Mouse (Mus musculus) kidney, adult 2 months (tissue): ENCODE measurements around the gene Atrip. TPM values are rescaled to one million over a fixed set of nuclear protein-coding genes. Genes with fewer than 3 reads are reported as not detected.

Source experiments
- DNase-seq: peaks from one replicate; pipeline ENCODE4 v3.0.0; 2021
- H3K27ac ChIP-seq: fragments of 200-500 bp; 2 replicates; pipeline ENCODE4 v1.5.1; 2012; ENCODE audit warnings: low read depth, low read length, control low read depth, inconsistent platforms; ENCODE audit not compliant: insufficient read depth
- H3K27me3 ChIP-seq: fragments of 200-500 bp; replicated peaks from 2 replicates; pipeline ENCODE4 v1.6.1; 2012; ENCODE audit warnings: mild to moderate bottlenecking, moderate library complexity, low read length, inconsistent platforms; ENCODE audit not compliant: control insufficient read depth, insufficient read depth
- H3K36me3 ChIP-seq: fragments of 200-500 bp; 2 replicates; pipeline ENCODE4 v1.6.1; 2012; ENCODE audit warnings: mild to moderate bottlenecking, moderate library complexity, low read length, inconsistent platforms; ENCODE audit not compliant: control insufficient read depth, insufficient read depth
- H3K4me1 ChIP-seq: fragments of 200-500 bp; 2 replicates; pipeline ENCODE4 v1.6.1; 2011; ENCODE audit warnings: low read length; ENCODE audit not compliant: control insufficient read depth, insufficient read depth
- H3K4me3 ChIP-seq: fragments of 200-500 bp; 2 replicates; pipeline ENCODE4 v1.5.1; 2011; ENCODE audit warnings: mild to moderate bottlenecking, low read depth, low read length, control low read depth; ENCODE audit not compliant: insufficient read depth
- CTCF ChIP-seq: fragments of 200-500 bp; conservative IDR thresholded peaks from 2 replicates; pipeline ENCODE4 v1.5.1; 2011; ENCODE audit warnings: low read depth, mild to moderate bottlenecking, control low read depth, low read length, moderate library complexity, mixed read lengths; ENCODE audit not compliant: insufficient read depth, insufficient read length
- POLR2A ChIP-seq: fragments of 200-500 bp; IDR thresholded peaks from one replicate; pipeline ENCODE4 v1.6.1; 2011; ENCODE audit warnings: low read depth, low read length, control low read depth
- WGBS: fragments of 180-500 bp; shearing (Covaris S2); methylation state at CpG from one replicate; pipeline ENCODE4 v1.1.7; 2018; 5-methylcytosine and 5-hydroxymethylcytosine counted together
- polyA plus RNA-seq: library from polyadenylated mRNA; depleted of rRNA; stranded (reverse); fragments of >200 nt; gene quantifications from 2 replicates; pipeline ENCODE4 v1.2.3, GENCODE M21; 2012

The Atrip gene
- polyA plus RNA-seq, 1 experiment: 20.2 TPM

- no peak overlapping the region for H3K4me3 ChIP-seq
- H3K4me1 ChIP-seq: no peaks in the 10 kb centered on the region
Measured at GRCm38 (mm10) chr9:109028421-109028820, 45.5 kb downstream of the Atrip start.

DNA sequence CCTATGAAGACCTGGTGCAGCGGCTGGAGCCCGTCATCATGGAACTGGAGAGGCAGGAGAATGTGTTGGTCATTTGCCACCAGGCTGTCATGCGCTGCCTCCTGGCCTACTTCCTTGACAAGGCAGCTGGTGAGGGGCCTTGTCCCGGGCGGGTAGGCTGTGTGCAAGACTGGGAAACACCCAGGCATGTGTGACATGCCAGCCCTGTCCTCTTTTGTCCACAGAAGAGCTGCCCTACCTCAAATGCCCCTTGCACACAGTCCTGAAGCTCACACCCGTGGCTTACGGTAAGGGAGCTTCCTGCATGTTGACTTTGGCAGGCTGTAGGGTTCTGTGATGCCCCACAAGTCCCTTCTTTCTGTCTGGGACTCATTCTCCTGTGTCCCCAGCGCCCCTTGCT, 46.4 kb downstream of the Atrip start:
- H3K36me3 ChIP-seq: no peaks in the 10 kb centered on the region
- H3K27ac ChIP-seq: no peak overlapping the region
- H3K4me1 ChIP-seq: no peaks in the 10 kb centered on the region
- no peak overlapping the region for H3K4me3 ChIP-seq
- TF ChIP-seq POLR2A: no peak
- no peak for TF ChIP-seq CTCF
- no peak for DNase-seq
- H3K27me3 ChIP-seq: no peaks in the 10 kb centered on the region
- 66% methylated on average over 8 of the region's 8 CpGs for WGBS

More at GRCm38 (mm10) chr9:109028421-109028820, 45.5 kb downstream of the Atrip start:
- H3K27me3 ChIP-seq: no peaks in the 10 kb centered on the region
- no peak overlapping the region for H3K27ac ChIP-seq
- TF ChIP-seq CTCF (no peak), POLR2A (no peak)
- no peak for DNase-seq
- no peaks in the 10 kb centered on the region for H3K36me3 ChIP-seq
- 71% methylated on average over 3 of the region's 3 CpGs for WGBS

DNA sequence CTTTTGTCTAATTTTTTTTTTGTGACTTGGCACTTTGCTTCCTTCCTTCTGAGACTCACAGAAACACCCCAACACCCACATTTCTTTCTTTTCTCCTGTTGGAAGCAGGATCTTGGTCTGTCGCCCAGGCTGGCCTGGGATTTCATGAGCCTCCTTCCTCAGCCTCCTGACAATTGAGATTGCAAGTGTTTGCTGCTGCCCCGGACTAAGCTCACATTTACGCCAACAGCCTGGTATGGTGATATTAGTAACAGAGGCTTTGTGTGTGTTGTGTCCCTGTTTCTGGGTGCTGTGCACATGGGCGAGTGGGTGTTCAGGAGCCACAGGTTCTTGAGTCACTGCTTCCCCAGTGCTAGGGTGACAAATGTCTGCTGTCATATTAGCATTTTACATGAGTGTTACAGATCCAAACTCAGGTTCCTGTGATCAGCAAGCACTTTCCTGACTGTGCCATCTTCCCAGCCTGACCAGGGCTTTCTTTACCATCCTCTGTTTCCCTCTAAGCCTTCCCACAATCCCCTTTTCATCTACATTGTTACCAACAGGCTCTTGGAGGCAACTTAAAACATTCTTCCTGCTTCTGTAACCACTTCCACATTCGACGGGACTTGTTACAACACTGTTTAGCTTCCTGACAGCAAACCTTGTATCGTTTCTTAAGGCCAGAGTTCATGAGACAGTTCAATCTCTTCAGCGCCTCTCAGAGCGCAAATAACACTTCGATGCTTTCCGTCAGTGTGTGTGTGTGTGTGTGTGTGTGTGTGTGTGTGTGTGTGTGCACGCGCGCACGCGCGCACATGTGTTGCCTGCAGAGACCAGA, 50.8 kb downstream of the Atrip start:
- no peak for DNase-seq
- no peaks in the 10 kb centered on the region for H3K27me3 ChIP-seq

GRCm38 (mm10) chr9:109021428-109021827, 52.5 kb downstream of the Atrip start:
- no peaks in the 10 kb centered on the region for H3K4me1 ChIP-seq
- 83% methylated on average over 4 of the region's 4 CpGs for WGBS
- H3K4me3 ChIP-seq: no peak overlapping the region
- no peaks in the 10 kb centered on the region for H3K36me3 ChIP-seq
- H3K27me3 ChIP-seq: no peaks in the 10 kb centered on the region
- TF ChIP-seq POLR2A (no peak), CTCF (no peak)
- H3K27ac ChIP-seq: no peak overlapping the region
- DNase-seq: no peak

More for the DNA sequence above, 50.8 kb downstream of the Atrip start:
- H3K36me3 ChIP-seq: no peaks in the 10 kb centered on the region
- TF ChIP-seq POLR2A (no peak), CTCF (no peak)
- no peaks in the 10 kb centered on the region for H3K4me1 ChIP-seq
- WGBS: 84% methylated on average over 17 of the region's 17 CpGs
- no peak overlapping the region for H3K4me3 ChIP-seq
- no peak overlapping the region for H3K27ac ChIP-seq

GRCm38 (mm10) chr9:109016973-109017604, 56.8 kb downstream of the Atrip start:
- Histone ChIP-seq H3K4me1 (no peaks in the 10 kb centered on the region), H3K27ac (no peak overlapping the region), H3K36me3 (no peaks in the 10 kb centered on the region), H3K27me3 (no peaks in the 10 kb centered on the region), H3K4me3 (no peak overlapping the region)
- WGBS: 73% methylated on average over 11 of the region's 11 CpGs
- no peak for DNase-seq
- TF ChIP-seq CTCF (no peak), POLR2A (no peak)

- TF ChIP-seq POLR2A (no peak), CTCF (no peak)
- no peak overlapping the region for H3K27ac ChIP-seq
Measured at GRCm38 (mm10) chr9:109015397-109015796, 58.5 kb downstream of the Atrip start.

DNA sequence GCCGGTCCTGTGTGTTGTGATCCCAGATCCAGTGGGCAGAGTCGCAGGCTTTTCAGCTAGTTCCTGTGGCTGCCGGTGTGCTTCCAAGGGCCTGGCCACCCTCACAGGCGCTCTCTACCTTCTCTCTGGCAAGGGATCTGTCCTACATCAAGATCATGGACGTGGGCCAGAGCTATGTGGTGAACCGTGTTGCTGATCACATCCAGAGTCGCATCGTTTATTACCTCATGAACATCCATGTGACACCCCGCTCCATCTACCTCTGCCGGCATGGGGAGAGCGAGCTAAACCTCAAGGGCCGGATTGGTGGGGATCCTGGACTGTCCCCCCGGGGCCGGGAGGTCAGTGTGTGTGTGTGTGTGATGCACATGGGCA, 63.6 kb downstream of the Atrip start:
- Histone ChIP-seq H3K36me3 (no peaks in the 10 kb centered on the region), H3K27ac (no peak overlapping the region), H3K4me1 (no peaks in the 10 kb centered on the region), H3K4me3 (no peak overlapping the region), H3K27me3 (no peaks in the 10 kb centered on the region)
- TF ChIP-seq POLR2A: no peak
- TF ChIP-seq CTCF: no peak
- DNase-seq: no peak
- WGBS: 84% methylated on average over 14 of the region's 14 CpGs

More at GRCm38 (mm10) chr9:109015397-109015796, 58.5 kb downstream of the Atrip start:
- H3K4me1 ChIP-seq: no peaks in the 10 kb centered on the region
- no peak overlapping the region for H3K4me3 ChIP-seq
- 69% methylated on average over 8 of the region's 8 CpGs for WGBS
- DNase-seq: no peak
- H3K27me3 ChIP-seq: no peaks in the 10 kb centered on the region
- no peaks in the 10 kb centered on the region for H3K36me3 ChIP-seq
